Mouse (Mus musculus): Measurements from ENCODE around the gene Car6. TPM values are rescaled to one million over a fixed set of nuclear protein-coding genes. Genes with fewer than 3 reads are reported as not detected.
A peak's percentile ranks its signal among the peaks of the same experiment; 100 is the strongest.

Gene Car6
- total RNA-seq, 1 experiment: 0.18 TPM

DNA sequence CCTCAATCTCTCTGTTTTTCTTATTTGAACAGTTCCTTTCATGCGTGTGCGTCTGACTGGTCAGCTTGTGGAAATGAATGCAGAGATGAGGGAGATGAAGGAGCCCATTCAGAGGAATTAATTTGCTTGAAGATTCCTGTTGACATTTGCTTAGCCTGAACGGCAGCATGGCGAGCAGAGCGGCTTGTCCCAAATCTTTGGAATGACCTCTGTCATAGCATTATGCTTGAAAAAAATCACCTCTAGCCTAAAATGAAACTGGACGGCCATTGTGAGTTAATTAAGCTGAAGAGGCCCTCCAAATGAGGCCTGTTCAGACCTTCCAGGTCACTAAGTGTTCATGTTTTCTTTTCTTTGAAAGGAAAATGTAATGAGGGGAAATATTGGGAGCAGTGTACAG, 15.3 kb upstream of the Car6 start:
- Histone ChIP-seq H3K4me3 (ENCODE audit: insufficient read depth in 1 of 2, low read depth in 1 of 2, low read length in 2 of 2, poor library complexity in 1 of 2, severe bottlenecking in 1 of 2) (no peak overlapping the region), H3K9me3 (ENCODE audit: control insufficient read depth, insufficient read depth, low read depth, low read length) (no peaks in the 10 kb centered on the region), H3K27ac (ENCODE audit: insufficient read depth, low read depth, low read length, poor library complexity, severe bottlenecking) (no peak overlapping the region), H3K4me1 (ENCODE audit: control insufficient read depth in 2 of 2, insufficient read depth in 2 of 2, low read length in 2 of 2, poor library complexity in 1 of 2) (peaks cover 4 to 13% of the 10 kb centered on the region in 2 experiments; a peak in 2 of 4 replicates), H3K9ac (ENCODE audit: insufficient read depth, low read depth, low read length, poor library complexity, severe bottlenecking) (no peak overlapping the region), H3K36me3 (ENCODE audit: control insufficient read depth, insufficient read depth, low read length, poor library complexity, severe bottlenecking) (no peaks in the 10 kb centered on the region)
- in situ Hi-C loops (cut with MboI; ENCODE audit: low sequenced_read_pairs in 2 of 2, unreplicated experiment in 2 of 2): no loop called here
- TF ChIP-seq HCFC1 (IDR thresholded peaks at IDR 0.05; ENCODE audit: borderline replicate concordance, insufficient read depth, low read length) (no peak), ZC3H11A (IDR thresholded peaks at IDR 0.05; ENCODE audit: borderline replicate concordance, low read depth, low read length) (no peak), MAFK (IDR thresholded peaks at IDR 0.05; ENCODE audit: insufficient read depth, low read depth, low read length) (no peak), CHD2 (IDR thresholded peaks at IDR 0.05; ENCODE audit: low read depth, low read length) (no peak), ZNF384 (IDR thresholded peaks at IDR 0.05; ENCODE audit: low read depth, low read length) (no peak)
- DNase-seq (ENCODE audit: low read depth, low spot score): no peak

DNA sequence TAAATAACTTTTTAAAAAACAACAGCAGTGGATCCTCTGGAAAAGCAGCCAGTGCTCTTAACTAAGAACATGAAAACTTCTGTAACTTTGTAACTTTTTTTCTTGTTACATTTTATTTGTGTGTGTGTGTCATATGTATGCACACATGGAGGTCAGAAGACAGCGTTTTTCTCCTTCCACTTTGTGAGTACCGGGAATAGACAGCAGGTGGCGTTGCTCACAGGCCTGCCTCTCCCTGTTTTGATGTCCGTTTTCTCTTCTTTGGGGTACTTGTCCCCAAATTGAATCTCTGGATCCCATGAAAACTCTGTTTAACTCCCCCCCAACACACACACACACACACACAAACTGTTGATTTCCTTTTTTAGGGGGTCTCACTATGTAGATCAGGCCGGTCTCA, 12.8 kb upstream of the Car6 start:
- TF ChIP-seq ZNF384 (IDR thresholded peaks at IDR 0.05; ENCODE audit: low read depth, low read length) (no peak), MAFK (IDR thresholded peaks at IDR 0.05; ENCODE audit: insufficient read depth, low read depth, low read length) (no peak), CHD2 (IDR thresholded peaks at IDR 0.05; ENCODE audit: low read depth, low read length) (no peak), ZC3H11A (IDR thresholded peaks at IDR 0.05; ENCODE audit: borderline replicate concordance, low read depth, low read length) (no peak), HCFC1 (IDR thresholded peaks at IDR 0.05; ENCODE audit: borderline replicate concordance, insufficient read depth, low read length) (no peak)
- Histone ChIP-seq H3K36me3 (ENCODE audit: control insufficient read depth, insufficient read depth, low read length, poor library complexity, severe bottlenecking) (no peaks in the 10 kb centered on the region), H3K4me1 (ENCODE audit: control insufficient read depth in 2 of 2, insufficient read depth in 2 of 2, low read length in 2 of 2, poor library complexity in 1 of 2) (peaks cover 0 to 10% of the 10 kb centered on the region in 2 experiments; a peak in 2 of 4 replicates), H3K27ac (ENCODE audit: insufficient read depth, low read depth, low read length, poor library complexity, severe bottlenecking) (no peak overlapping the region), H3K9ac (ENCODE audit: insufficient read depth, low read depth, low read length, poor library complexity, severe bottlenecking) (no peak overlapping the region), H3K4me3 (ENCODE audit: insufficient read depth in 1 of 2, low read depth in 1 of 2, low read length in 2 of 2, poor library complexity in 1 of 2, severe bottlenecking in 1 of 2) (no peak overlapping the region), H3K9me3 (ENCODE audit: control insufficient read depth, insufficient read depth, low read depth, low read length) (no peaks in the 10 kb centered on the region)
- no peak for DNase-seq (ENCODE audit: low read depth, low spot score)
- in situ Hi-C loops (cut with MboI; ENCODE audit: low sequenced_read_pairs in 2 of 2, unreplicated experiment in 2 of 2): no loop called here

DNA sequence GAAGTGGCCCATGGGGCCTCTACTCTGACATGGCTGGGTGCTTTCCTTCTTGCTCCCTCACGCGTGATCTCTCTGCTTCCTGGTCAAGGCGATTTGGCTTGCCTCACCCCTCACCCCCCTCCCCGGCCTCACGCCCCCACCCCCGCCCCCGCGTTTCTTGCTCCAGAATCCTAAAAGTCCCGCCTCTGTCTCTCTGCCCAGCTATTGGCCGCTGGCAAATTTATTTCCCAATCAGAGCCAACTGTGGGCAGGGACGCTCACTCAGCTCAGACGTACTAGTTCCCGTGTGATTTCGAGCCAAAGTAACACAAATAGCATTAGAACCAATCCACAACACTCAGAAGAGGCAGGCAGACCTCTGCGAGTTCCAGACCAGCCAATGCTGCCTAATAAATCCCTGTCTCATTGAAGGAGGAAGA, 11.4 kb upstream of the Car6 start:
- Histone ChIP-seq H3K4me1 (ENCODE audit: control insufficient read depth in 2 of 2, insufficient read depth in 2 of 2, low read length in 2 of 2, poor library complexity in 1 of 2) (peaks cover 0 to 9% of the 10 kb centered on the region in 2 experiments; a peak in 2 of 4 replicates), H3K27ac (ENCODE audit: insufficient read depth, low read depth, low read length, poor library complexity, severe bottlenecking) (peak overlapping the region; percentile 24; the same call in 1 of the 2 replicates), H3K9ac (ENCODE audit: insufficient read depth, low read depth, low read length, poor library complexity, severe bottlenecking) (peak overlapping the region; percentile 82), H3K4me3 (ENCODE audit: insufficient read depth in 1 of 2, low read depth in 1 of 2, low read length in 2 of 2, poor library complexity in 1 of 2, severe bottlenecking in 1 of 2) (peak overlapping the region; percentile 57 to 76), H3K36me3 (ENCODE audit: control insufficient read depth, insufficient read depth, low read length, poor library complexity, severe bottlenecking) (no peaks in the 10 kb centered on the region), H3K9me3 (ENCODE audit: control insufficient read depth, insufficient read depth, low read depth, low read length) (no peaks in the 10 kb centered on the region)
- TF ChIP-seq MAFK (IDR thresholded peaks at IDR 0.05; ENCODE audit: insufficient read depth, low read depth, low read length) (no peak), CHD2 (IDR thresholded peaks at IDR 0.05; ENCODE audit: low read depth, low read length) (peak; percentile 71), ZC3H11A (IDR thresholded peaks at IDR 0.05; ENCODE audit: borderline replicate concordance, low read depth, low read length) (no peak), HCFC1 (IDR thresholded peaks at IDR 0.05; ENCODE audit: borderline replicate concordance, insufficient read depth, low read length) (no peak), ZNF384 (IDR thresholded peaks at IDR 0.05; ENCODE audit: low read depth, low read length) (no peak)
- DNase-seq (ENCODE audit: low read depth, low spot score): peak; percentile 84
- in situ Hi-C loops (cut with MboI; ENCODE audit: low sequenced_read_pairs in 2 of 2, unreplicated experiment in 2 of 2): no loop called here

DNA sequence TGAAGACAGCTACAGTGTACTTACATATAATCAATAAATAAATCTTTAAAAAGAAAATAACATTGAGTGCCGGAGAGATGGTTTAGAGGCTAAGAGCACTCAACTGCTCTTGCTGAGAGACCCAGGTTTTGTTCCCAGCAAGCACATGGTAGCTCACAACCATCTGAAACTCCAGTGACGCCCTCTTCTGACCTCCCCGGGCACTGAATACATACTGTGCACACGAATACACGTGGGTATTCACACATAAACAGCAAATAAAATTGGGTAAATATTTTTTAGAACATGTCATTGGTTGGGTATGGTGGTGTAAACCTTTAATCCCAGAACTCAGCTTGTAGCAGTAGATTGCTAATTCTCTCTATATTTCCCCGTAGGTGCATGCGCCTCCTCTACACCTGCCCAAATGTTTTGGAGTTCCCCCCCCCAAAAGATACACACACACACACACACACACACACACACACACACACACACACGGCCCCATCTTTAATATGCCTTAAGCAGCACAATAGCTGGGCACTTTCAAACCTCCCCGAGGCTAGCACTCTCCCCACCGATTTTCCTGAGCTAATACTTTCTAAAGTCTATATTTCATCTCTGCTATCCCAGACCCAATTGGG, 10.9 kb upstream of the Car6 start:
- H3K9ac ChIP-seq (ENCODE audit: insufficient read depth, low read depth, low read length, poor library complexity, severe bottlenecking): peak overlapping the region; percentile 64
- H3K9me3 ChIP-seq (ENCODE audit: control insufficient read depth, insufficient read depth, low read depth, low read length): no peaks in the 10 kb centered on the region
- H3K4me1 ChIP-seq (ENCODE audit: control insufficient read depth in 2 of 2, insufficient read depth in 2 of 2, low read length in 2 of 2, poor library complexity in 1 of 2): peaks cover 0 to 9% of the 10 kb centered on the region in 2 experiments; a peak in 2 of 4 replicates
- H3K36me3 ChIP-seq (ENCODE audit: control insufficient read depth, insufficient read depth, low read length, poor library complexity, severe bottlenecking): no peaks in the 10 kb centered on the region
- H3K27ac ChIP-seq (ENCODE audit: insufficient read depth, low read depth, low read length, poor library complexity, severe bottlenecking): no peak overlapping the region
- peak overlapping the region; percentile 50 to 76 for H3K4me3 ChIP-seq (ENCODE audit: insufficient read depth in 1 of 2, low read depth in 1 of 2, low read length in 2 of 2, poor library complexity in 1 of 2, severe bottlenecking in 1 of 2)
- TF ChIP-seq ZC3H11A (IDR thresholded peaks at IDR 0.05; ENCODE audit: borderline replicate concordance, low read depth, low read length) (no peak), HCFC1 (IDR thresholded peaks at IDR 0.05; ENCODE audit: borderline replicate concordance, insufficient read depth, low read length) (no peak), CHD2 (IDR thresholded peaks at IDR 0.05; ENCODE audit: low read depth, low read length) (no peak), MAFK (IDR thresholded peaks at IDR 0.05; ENCODE audit: insufficient read depth, low read depth, low read length) (no peak), ZNF384 (IDR thresholded peaks at IDR 0.05; ENCODE audit: low read depth, low read length) (no peak)
- DNase-seq (ENCODE audit: low read depth, low spot score): no peak
- in situ Hi-C loops (cut with MboI; ENCODE audit: low sequenced_read_pairs in 2 of 2, unreplicated experiment in 2 of 2): no loop called here
